Mouse (Mus musculus) adipose tissue, adult 10 weeks (tissue): ENCODE results near the gene BC025920. TPM values are rescaled to one million over a fixed set of nuclear protein-coding genes. Genes with fewer than 3 reads are reported as not detected.

Experiments
- polyA plus RNA-seq: library from polyadenylated mRNA; stranded (reverse); fragments of 350-450 nt; fragmentation: Illumina TruSeq; extraction: RNeasy Lipid Tissue Mini Kit (QIAGEN cat#74804); gene quantifications from one replicate; pipeline ENCODE4 v1.2.3, GENCODE M21; 2014; ENCODE audit warnings: low read depth, low replicate concordance

The BC025920 gene
- 3.6 TPM for polyA plus RNA-seq

DNA sequence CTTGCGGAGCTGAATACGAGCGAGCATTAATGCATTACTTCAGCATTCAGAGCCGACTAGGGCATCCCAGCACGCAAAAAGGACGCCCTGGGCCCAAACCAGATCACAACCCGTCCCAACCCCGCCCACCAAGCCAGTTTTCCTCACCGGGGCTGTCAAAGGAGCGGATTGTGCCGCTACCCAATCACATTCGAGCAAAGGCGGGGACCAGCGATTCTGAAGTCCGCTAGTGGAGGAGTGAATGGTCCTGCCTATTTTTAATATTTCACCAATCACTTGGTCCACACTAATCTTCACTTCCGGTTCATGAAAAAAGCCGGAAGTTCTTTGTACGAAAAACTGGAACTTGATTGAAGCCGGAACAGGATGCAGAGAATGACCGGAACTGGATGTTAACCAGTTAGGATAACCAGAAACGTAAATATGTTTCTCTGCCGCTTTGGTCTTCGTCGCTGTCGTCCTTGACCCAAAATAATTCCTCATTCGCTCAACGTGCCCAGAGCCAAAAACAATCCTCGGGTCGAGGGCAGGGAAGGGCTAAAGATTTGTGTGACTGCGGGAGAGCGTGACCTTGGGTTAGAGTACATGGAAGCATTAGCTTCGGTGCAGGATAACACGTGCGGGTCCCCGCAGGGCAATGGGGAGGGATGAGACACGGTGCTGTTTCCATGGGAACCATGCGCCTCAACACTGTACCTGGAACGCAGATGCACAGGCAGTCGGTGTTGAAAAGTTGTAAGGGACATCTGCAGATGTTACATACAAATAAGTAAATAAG lies at the start of gene BC025920:
TSS of gene BC025920 (plus strand) at position 297 of the 778 bp plus-strand sequence.

DNA sequence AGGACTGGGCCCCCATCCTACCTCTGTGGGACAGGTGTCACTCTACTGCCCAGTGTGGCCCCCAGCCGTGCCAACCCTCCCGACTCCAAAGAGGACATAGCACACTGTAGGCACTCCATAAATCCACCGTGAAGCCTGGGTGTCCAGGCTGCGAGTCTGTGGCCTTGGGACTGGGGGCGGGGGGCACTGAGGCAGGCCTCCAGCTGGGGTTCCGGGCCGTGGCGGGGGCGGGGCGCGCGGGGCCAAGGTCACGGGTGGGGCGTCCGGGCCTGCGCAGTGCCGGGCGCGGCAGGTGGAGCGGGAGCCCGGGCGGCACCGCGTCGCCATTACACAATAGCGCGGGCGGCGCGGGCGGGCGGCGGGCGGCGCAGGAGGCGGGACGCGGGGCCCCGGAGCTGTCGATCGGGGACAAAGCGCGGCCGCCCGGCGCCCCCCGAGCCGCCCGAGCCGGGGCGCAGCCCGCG lies 46.9 kb upstream of the BC025920 start, which contains the start of gene Aes:
TSS of gene Aes (plus strand) at position 326 of the 464 bp plus-strand sequence.

DNA sequence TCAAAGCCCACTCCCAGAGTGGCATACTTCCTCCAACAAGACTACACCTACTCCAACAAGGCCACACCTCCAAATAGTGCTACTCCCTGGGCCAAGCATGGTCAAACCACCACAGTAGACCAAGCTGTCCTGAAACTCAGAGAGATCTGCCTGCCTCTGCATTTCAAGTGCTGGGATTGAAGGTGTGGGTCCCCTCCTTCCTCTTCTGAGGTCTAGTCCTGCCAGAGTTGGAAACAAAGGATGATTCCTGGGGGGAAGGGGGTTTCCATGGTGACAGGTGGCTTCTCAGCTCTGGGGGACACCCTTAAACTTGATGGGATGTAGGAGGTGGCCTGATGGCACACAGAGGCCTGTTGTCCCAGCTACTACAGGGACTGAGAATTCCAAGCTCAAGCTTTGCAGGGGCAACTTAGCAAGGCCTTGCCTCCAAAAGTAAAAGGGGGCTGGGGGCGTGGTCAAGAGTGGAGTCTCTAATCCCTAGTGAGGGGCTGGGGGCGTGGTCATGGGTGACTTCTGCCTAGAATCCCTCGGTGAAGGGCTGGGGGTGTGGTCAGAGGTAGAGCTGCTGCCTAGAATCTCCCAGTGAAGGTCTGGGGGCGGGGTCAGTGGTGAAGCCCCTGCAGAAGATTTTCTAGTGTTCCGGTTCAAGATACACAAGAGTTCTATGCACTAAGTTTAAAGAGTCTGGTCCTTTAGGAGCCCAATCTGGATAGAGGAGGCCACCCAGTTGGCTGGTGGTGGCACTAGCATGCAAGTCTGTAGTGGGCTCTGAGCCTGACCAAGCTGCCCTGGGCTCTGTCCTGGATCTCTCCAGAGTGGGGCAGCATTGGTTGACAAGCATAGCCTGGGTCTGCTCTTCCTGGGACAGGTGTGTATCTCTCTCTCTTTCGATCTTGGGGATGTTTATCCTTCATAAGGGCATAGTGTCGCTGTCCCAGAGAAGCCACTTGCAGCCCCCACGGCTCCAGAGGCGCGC lies 31.7 kb upstream of the BC025920 start, which contains the start of gene Tle2:
TSS of gene Tle2 (plus strand) at position 481 of the 976 bp plus-strand sequence.

DNA sequence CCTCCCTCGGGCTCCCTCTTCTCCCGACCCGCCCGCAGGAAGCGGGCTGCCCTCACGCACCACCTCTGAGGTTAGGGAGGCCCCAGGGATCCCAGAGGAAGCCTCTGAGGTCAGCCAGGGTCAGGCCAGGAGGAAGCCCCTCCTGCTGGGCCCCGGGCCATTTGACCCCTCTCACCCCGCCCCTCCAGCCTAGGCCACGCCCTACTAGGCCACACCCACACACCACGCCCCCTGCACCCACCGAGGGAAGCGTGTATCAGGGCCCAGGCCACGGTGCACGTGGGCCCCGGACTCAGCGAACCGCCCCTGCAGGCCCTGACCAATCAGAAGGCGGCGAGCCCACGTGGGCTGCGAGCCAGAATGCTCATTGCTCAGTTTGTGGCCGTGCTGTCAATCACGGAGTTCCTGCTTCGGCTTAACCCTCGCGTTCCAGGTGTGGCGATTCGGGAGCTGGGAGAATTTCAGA lies 5.3 kb upstream of the BC025920 start, which contains the start of gene Tle6:
TSS of gene Tle6 (minus strand) at position 336 of the 466 bp plus-strand sequence.

DNA sequence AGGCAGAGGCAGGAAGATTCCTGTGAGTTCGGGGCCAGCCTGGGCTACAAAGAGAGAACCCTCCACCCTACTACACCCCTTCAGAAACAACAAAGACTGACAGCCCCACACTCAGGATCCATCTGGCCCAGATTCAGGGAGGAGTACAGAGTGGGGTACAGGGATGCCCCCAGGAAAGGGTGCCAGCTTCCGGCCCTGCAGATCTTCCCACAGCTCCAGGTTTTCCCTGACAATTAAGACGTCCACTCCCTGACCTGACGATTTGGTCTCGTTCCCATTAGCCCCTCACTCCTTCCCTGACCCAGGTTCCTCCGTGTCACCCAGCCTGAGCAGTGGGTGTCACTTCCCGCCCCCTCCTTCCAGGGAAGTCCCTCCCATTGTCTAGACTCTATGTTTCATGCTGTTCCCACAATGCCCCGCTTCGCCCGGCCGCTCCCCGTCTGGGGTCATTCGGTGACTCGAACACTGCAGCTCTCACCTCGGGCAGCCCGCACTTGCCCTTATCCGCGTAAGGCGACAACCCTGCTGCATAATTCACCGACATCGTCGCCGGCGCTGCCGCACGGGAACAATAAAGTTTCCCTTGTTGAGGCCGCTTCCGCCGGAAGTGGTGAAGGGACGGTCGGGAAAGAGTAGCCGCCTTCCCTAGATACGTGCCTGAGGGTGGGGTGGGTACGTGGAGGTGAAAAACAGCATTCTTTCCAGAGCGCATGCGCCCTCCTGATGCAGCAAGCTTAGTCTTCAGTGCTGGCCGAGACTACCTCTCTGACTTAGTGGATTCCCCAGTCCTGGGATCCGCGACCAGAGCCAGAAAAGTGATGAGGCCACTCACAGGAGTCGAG lies 21.1 kb downstream of the BC025920 start, which contains the start of gene Sirt6:
TSS of gene Sirt6 (minus strand) at position 804 of the 842 bp plus-strand sequence.

DNA sequence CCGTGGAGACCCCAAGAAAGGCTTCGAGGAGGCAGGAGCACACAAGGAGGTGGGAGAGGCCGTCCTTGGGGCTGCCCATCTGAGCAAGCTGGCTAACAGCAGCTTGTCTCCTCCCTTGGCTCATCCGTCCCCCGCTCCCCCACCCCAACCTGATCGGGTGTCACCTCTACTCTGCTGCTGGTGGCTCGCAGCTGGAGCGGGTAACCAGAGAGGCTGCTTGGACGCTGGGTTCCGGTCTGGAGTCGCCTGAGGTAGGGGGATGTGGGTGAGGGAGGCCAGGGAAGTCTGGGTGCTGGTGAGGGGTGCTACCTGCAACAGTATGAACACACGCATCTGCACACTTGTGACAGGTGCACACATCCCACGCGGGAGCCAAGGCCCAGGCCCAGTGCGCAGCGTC lies 22.3 kb downstream of the BC025920 start, which contains the start of gene Ankrd24:
TSS of gene Ankrd24 (plus strand) at position 151 of the 400 bp plus-strand sequence.

DNA sequence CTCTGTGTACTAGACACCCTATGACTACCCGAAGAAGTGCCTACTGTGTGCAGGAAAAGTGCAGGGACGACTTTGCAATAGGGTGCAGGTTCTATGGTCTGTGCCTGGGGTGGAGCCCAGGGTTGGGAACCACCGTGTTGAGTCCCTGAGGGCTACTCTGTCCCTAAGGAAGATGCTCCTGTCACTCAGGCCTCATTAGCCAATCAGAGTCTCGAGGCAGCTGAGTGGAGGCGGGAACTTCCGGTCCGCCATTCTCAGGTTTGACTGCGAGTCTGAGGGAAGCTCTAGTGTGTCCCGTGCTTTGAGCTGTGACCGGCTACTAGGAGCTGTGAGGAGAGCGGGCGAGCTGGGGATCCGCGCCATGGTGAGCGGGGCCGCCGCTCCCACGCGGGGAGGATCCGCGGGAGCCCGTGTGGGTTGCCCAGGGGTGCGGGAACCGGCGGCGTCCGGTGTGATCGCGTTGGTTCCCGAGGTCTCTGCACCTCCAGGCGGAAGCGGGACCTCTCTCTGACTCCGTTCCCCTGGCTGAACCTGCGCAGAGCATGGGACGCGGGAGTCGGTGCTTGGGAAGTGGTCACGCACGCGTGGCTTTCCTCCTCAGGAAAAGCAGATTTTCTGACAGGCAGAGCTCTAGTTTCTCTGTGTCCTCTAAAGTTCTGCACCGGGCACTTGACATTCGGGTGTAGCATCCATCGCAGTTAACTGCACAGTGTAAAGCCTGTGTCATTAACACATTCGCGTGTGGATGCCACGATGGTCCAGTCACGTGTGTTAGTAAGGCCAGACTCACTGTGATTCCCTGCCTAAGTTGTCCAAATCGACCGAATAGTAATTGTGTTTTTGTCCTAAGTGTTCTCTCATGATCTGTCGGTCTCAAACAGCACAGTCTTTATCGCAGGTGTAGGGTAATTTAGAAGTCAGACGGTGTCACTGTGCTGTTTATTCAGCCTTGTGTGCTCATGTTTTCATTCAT lies 43.0 kb downstream of the BC025920 start, which contains the start of gene Gm10778:
TSS of gene Gm10778 (plus strand) at position 257 of the 973 bp plus-strand sequence.

Other genes starting within 250 kb of the BC025920 start
- gene Mfsd12, start 248.8 kb upstream of the BC025920 start, polyA plus RNA-seq, result 22.3 TPM
- 2.1 TPM for gene 4930404N11Rik, start 240.5 kb upstream of the BC025920 start, polyA plus RNA-seq
- 22.5 TPM for gene Fzr1, start 227.8 kb upstream of the BC025920 start, polyA plus RNA-seq
- gene Dohh, start 221.8 kb upstream of the BC025920 start, polyA plus RNA-seq, result 66.8 TPM
- 2.8 TPM for gene Gm48551, start 221.8 kb upstream of the BC025920 start, polyA plus RNA-seq
- gene Gm48552, start 217.3 kb upstream of the BC025920 start, polyA plus RNA-seq, result 1.7 TPM
- 53.6 TPM for gene Smim24, start 213.2 kb upstream of the BC025920 start, polyA plus RNA-seq
- 48.7 TPM for gene Nfic, start 150.6 kb upstream of the BC025920 start, polyA plus RNA-seq
- gene Celf5, start 123.6 kb upstream of the BC025920 start, polyA plus RNA-seq, result 1.2 TPM
- 50.8 TPM for gene Ncln, start 109.9 kb upstream of the BC025920 start, polyA plus RNA-seq
- gene S1pr4, start 106.1 kb upstream of the BC025920 start, polyA plus RNA-seq, result 0.93 TPM
- gene Gna15, start 82.0 kb upstream of the BC025920 start, polyA plus RNA-seq, result 2.9 TPM
- gene Gna11, start 61.1 kb upstream of the BC025920 start, polyA plus RNA-seq, result 118 TPM
- gene Aes, start 46.8 kb upstream of the BC025920 start, polyA plus RNA-seq, result 286 TPM
- gene Tle2, start 31.7 kb upstream of the BC025920 start, polyA plus RNA-seq, result 45.0 TPM
- 15.3 TPM for gene Tle6, start 5.2 kb upstream of the BC025920 start, polyA plus RNA-seq
- gene Sirt6, start 21.5 kb downstream of the BC025920 start, polyA plus RNA-seq, result 18.6 TPM
- gene Ankrd24, start 22.3 kb downstream of the BC025920 start, polyA plus RNA-seq, result 21.9 TPM
- gene Gm10778, start 42.8 kb downstream of the BC025920 start, polyA plus RNA-seq, result 3.5 TPM
- 4.7 TPM for gene Zfp433, start 98.6 kb downstream of the BC025920 start, polyA plus RNA-seq
- gene Gm3055, start 164.9 kb downstream of the BC025920 start, polyA plus RNA-seq, result 4.1 TPM
- 1.2 TPM for gene Gm4767, start 205.9 kb downstream of the BC025920 start, polyA plus RNA-seq